Mouse (Mus musculus): ENCODE results near the gene Tmem190. TPM values are rescaled to one million over a fixed set of nuclear protein-coding genes. Genes with fewer than 3 reads are reported as not detected.

The Tmem190 gene
- polyA plus RNA-seq, 1 experiment from 2014 or later = 0.41 TPM

DNA sequence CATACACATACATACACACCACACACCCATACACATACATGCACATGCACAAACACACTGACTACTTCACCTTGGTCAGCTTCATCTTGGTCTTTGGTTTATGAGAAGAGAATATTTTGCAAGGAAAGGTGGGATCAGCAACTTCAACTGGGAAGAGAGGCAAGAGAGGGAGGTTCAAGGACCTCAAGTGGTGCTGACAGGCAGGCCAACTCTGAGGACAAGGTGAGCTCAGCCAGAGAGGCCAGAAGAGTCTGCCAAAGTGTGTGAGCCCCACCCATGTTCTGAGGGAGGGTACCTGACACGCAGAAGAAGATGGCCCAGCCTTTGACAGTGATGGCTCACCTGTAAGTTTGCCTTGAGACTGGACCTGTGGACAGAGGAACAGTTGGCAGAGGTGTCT lies 23.1 kb upstream of the Tmem190 start:
- no peak for DNase-seq (ENCODE audit: low spot score)
- no peaks in the 10 kb centered on the region for H3K4me1 ChIP-seq (ENCODE audit: control insufficient read depth, insufficient read depth, low read length)
- H3K4me3 ChIP-seq (ENCODE audit: low read depth, low read length) = no peak overlapping the region
- H3K9ac ChIP-seq (ENCODE audit: low read length) = no peak overlapping the region
- no peak overlapping the region for H3K27ac ChIP-seq (replicated peaks; ENCODE audit: low read depth, low read length)
- 41% methylated on average over 1 of the region's 1 CpGs for WGBS
- H3K27me3 ChIP-seq (ENCODE audit: control insufficient read depth, insufficient read depth, low read length) = no peaks in the 10 kb centered on the region
- ATAC-seq (ENCODE audit: insufficient number of reproducible peaks, low FRiP score, low TSS enrichment, low read depth) = no peak
- no peaks in the 10 kb centered on the region for H3K36me3 ChIP-seq (ENCODE audit: control insufficient read depth, insufficient read depth, low read length)
- no peaks in the 10 kb centered on the region for H3K9me3 ChIP-seq (ENCODE audit: control insufficient read depth, low read length)
- H3K4me2 ChIP-seq (ENCODE audit: low read depth, severe bottlenecking) = no peak overlapping the region

DNA sequence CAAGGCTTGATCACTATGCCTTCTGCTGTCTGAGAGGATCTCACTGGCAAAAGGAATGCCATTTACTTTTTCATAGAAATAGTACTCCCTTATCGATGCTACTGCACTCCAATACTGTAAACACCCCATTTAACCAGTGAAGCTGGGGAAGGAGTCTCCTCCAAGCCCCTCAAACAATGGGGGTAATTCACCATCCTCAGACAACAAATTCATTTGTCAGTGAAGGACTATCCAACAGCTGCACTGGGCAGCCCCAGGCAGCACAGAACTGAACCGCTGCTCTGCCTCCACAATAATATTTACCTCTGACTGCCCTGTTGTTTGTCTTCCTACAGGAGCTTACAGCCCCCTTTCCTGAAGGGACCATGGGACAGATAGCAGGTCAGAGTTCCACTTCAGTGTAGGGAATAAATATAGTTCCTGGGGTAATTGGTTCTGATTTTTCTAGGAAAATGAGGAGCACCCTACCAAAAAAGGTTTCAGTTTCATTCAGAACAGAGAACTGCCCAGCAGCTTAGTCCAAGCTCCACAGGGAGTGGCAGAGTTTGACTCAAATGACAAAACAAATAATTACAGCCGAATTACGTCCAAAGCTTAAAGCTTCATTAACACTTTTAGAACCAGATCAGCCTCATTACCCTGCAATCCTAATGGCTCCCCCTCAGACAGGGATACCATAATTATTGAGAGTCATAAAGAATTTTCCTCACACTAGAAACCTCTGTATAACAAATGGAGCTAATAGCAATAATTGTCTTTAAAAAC lies 17.6 kb upstream of the Tmem190 start:
- H3K9ac ChIP-seq (ENCODE audit: low read length) = no peak overlapping the region
- H3K27me3 ChIP-seq (ENCODE audit: control insufficient read depth, insufficient read depth, low read length) = no peaks in the 10 kb centered on the region
- H3K4me3 ChIP-seq (ENCODE audit: low read depth, low read length) = no peak overlapping the region
- H3K27ac ChIP-seq (replicated peaks; ENCODE audit: low read depth, low read length) = no peak overlapping the region
- H3K9me3 ChIP-seq (ENCODE audit: control insufficient read depth, low read length) = no peaks in the 10 kb centered on the region
- no peak for DNase-seq (ENCODE audit: low spot score)
- no peaks in the 10 kb centered on the region for H3K36me3 ChIP-seq (ENCODE audit: control insufficient read depth, insufficient read depth, low read length)
- ATAC-seq (ENCODE audit: insufficient number of reproducible peaks, low FRiP score, low TSS enrichment, low read depth) = no peak
- no peak overlapping the region for H3K4me2 ChIP-seq (ENCODE audit: low read depth, severe bottlenecking)
- WGBS = 27% methylated on average over 4 of the region's 4 CpGs
- no peaks in the 10 kb centered on the region for H3K4me1 ChIP-seq (ENCODE audit: control insufficient read depth, insufficient read depth, low read length)

DNA sequence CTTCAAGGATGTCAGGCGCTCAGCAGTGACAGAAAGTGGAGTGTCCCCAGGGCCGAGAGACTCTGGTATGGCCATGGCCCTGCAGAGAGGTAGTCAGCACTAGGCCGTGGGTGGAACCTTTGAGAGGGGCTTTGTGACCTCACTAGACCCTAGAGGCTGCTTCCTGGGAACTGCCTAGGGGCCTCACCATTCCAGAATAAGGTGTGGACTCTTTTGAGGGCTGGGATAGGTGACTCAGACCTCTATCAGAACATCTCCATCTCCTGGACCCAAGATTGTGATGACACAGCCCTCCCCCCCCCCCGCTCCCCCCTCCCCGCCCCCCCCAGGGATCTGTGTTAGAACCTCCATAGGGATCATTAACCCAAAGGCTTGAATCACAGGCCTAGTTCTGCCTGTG lies 11.5 kb upstream of the Tmem190 start, which contains the start of gene Fam71e2:
Fam71e2 (minus strand) TSS at position 101 of the 400 bp plus-strand sequence.
- Histone ChIP-seq H3K4me3 (ENCODE audit: low read depth, low read length) (no peak within 1 kb of the TSS), H3K27ac (replicated peaks; ENCODE audit: low read depth, low read length) (no peak within 1 kb of the TSS), H3K36me3 (ENCODE audit: control insufficient read depth, insufficient read depth, low read length) (no peaks in the 10 kb centered on the region), H3K9me3 (ENCODE audit: control insufficient read depth, low read length) (no peaks in the 10 kb centered on the region; the same call in 1 of the 2 replicates), H3K4me1 (ENCODE audit: control insufficient read depth, insufficient read depth, low read length) (no peaks in the 10 kb centered on the region), H3K9ac (ENCODE audit: low read length) (no peak within 1 kb of the TSS), H3K4me2 (ENCODE audit: low read depth, severe bottlenecking) (no peak within 1 kb of the TSS), H3K27me3 (ENCODE audit: control insufficient read depth, insufficient read depth, low read length) (peaks cover 8% of the 10 kb centered on the region)
- DNase-seq (ENCODE audit: low spot score) (no peak), ATAC-seq (ENCODE audit: insufficient number of reproducible peaks, low FRiP score, low TSS enrichment, low read depth) (no peak)
- WGBS = 84% methylated on average over 5 of the region's 5 CpGs

DNA sequence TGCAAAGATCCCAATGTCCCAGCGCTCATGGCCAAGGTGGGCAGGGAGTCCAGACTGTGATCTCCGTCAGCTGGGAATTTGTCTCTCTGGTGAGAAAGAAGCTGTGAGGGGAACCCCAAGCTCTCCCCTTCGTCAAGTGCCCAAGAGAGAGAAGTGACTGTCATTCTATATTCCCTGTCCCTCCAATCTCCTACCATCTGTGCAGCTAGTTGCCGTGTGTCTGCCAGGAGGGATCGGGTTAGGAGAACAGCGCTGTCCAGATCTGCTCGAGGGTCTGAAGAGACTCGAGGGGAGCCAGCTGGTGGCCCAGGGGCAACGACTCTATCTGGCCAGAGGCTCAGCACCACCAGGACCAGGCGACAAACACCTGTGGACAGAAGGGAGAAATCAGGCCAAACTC lies 6.6 kb upstream of the Tmem190 start:
- Histone ChIP-seq H3K36me3 (ENCODE audit: control insufficient read depth, insufficient read depth, low read length) (no peaks in the 10 kb centered on the region), H3K4me2 (ENCODE audit: low read depth, severe bottlenecking) (no peak overlapping the region), H3K4me1 (ENCODE audit: control insufficient read depth, insufficient read depth, low read length) (peaks cover 10% of the 10 kb centered on the region; the same call in 1 of the 2 replicates), H3K27me3 (ENCODE audit: control insufficient read depth, insufficient read depth, low read length) (peaks cover 35% of the 10 kb centered on the region), H3K9ac (ENCODE audit: low read length) (no peak overlapping the region), H3K4me3 (ENCODE audit: low read depth, low read length) (no peak overlapping the region), H3K9me3 (ENCODE audit: control insufficient read depth, low read length) (no peaks in the 10 kb centered on the region; the same call in 1 of the 2 replicates), H3K27ac (replicated peaks; ENCODE audit: low read depth, low read length) (no peak overlapping the region)
- 52% methylated on average over 10 of the region's 10 CpGs for WGBS
- no peak for ATAC-seq (ENCODE audit: insufficient number of reproducible peaks, low FRiP score, low TSS enrichment, low read depth)
- DNase-seq (ENCODE audit: low spot score) = no peak

DNA sequence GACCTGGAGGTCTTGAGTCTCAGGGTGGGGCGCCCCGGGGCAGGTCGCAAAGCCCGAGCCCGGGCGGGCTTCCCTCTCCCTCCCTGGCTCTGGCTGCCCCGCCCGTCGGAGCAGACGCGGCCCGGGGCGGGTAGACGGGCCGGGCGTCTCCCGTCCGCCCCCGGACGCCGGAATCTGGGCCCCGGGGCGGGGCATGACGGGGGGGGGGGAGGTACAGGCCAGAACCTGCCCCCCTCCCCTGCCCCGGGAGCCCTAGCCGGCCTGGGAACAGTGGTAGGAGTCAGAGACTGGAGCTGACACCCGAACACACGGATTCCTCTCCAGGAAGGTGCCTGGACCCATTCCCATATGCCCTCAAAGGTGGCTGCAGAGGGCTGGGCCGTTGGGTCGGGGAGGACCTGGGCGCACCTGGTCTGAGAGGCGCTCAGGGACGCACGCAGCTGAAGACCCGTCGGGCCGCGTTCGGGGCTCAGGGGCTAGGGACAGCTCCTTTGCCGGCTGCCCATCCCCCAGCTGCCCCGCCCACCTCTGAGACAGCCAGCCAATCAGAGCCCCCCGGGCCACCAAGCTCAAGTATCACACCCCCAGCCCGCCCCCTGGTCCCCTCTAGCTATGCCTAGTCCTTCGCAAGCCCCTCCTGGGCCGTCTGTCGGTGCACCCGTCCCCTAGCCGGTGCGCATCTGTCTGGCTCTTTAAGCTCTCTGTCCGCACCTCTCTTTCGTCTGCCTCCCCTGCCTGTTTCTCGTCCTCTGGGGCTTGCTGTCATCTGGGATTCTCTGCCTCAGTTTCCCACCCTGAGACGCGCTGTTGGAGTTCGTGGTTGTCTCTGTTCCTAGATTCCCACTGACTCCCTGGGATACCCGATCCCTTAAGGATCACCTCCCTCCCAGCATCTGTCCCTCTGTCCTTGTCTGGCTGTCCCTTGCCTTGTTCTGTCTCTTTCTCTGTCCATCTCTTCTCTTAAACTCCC lies 5.6 kb upstream of the Tmem190 start:
- H3K27me3 ChIP-seq (ENCODE audit: control insufficient read depth, insufficient read depth, low read length) = peaks cover 35% of the 10 kb centered on the region
- no peaks in the 10 kb centered on the region for H3K36me3 ChIP-seq (ENCODE audit: control insufficient read depth, insufficient read depth, low read length)
- no peak overlapping the region for H3K9ac ChIP-seq (ENCODE audit: low read length)
- ATAC-seq (ENCODE audit: insufficient number of reproducible peaks, low FRiP score, low TSS enrichment, low read depth) = peak; percentile 78
- peak; percentile 87 for DNase-seq (ENCODE audit: low spot score)
- H3K27ac ChIP-seq (replicated peaks; ENCODE audit: low read depth, low read length) = no peak overlapping the region
- peak overlapping the region; percentile 16 for H3K4me3 ChIP-seq (ENCODE audit: low read depth, low read length)
- H3K9me3 ChIP-seq (ENCODE audit: control insufficient read depth, low read length) = no peaks in the 10 kb centered on the region; the same call in 1 of the 2 replicates
- peak overlapping the region; percentile 30 for H3K4me2 ChIP-seq (ENCODE audit: low read depth, severe bottlenecking)
- H3K4me1 ChIP-seq (ENCODE audit: control insufficient read depth, insufficient read depth, low read length) = peaks cover 13% of the 10 kb centered on the region; the same call in 1 of the 2 replicates
- WGBS = under 1% methylated on average over 30 of the region's 56 CpGs

DNA sequence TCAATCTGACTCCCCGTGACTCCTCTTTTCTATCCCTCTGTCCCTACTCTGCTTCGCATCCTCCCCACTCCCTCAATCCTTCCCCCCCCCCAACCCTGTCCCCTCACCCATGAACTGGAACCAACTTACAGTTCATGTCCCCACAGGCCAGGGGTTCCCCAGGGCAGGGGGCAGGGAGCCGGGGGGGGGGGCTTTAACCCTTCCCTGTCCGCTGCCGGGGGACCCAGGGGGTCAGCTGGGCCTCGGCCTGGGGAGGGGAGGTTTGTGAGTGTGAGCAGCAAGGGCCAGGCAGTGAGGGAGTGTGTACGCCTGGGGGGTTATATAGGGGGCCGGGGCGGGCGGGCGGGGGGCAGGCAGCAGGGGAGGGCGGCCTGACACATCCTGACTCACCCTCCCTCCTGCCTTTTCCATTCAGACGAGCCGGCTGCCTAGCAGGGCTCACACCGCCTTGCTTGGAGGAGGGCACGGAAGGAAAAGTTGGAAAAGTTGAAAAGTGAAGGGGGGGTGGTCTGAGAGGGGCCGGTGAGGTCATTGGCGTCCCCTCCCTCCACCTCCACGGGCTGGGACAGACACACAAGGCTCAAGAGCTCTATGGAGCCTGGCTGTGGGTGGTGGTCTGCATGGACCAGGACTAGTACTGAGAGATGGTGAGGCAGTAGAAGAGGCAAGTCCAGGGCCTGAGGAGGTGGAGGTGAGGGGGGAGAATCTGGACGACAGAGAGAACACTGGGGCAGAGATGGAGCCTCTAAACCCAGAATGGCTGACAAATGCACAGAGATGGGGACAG lies 4.7 kb upstream of the Tmem190 start:
- H3K4me3 ChIP-seq (ENCODE audit: low read depth, low read length) = peak overlapping the region; percentile 16
- peak overlapping the region; percentile 30; the same call in 1 of the 2 replicates for H3K4me2 ChIP-seq (ENCODE audit: low read depth, severe bottlenecking)
- ATAC-seq (ENCODE audit: insufficient number of reproducible peaks, low FRiP score, low TSS enrichment, low read depth) (peak; percentile 28; the same call in 1 of the 2 replicates), DNase-seq (ENCODE audit: low spot score) (no peak)
- no peaks in the 10 kb centered on the region; the same call in 1 of the 2 replicates for H3K9me3 ChIP-seq (ENCODE audit: control insufficient read depth, low read length)
- peaks cover 13% of the 10 kb centered on the region; the same call in 1 of the 2 replicates for H3K4me1 ChIP-seq (ENCODE audit: control insufficient read depth, insufficient read depth, low read length)
- 6% methylated on average over 20 of the region's 20 CpGs for WGBS
- peaks cover 35% of the 10 kb centered on the region for H3K27me3 ChIP-seq (ENCODE audit: control insufficient read depth, insufficient read depth, low read length)
- H3K36me3 ChIP-seq (ENCODE audit: control insufficient read depth, insufficient read depth, low read length) = no peaks in the 10 kb centered on the region
- H3K27ac ChIP-seq (replicated peaks; ENCODE audit: low read depth, low read length) = no peak overlapping the region
- no peak overlapping the region for H3K9ac ChIP-seq (ENCODE audit: low read length)

DNA sequence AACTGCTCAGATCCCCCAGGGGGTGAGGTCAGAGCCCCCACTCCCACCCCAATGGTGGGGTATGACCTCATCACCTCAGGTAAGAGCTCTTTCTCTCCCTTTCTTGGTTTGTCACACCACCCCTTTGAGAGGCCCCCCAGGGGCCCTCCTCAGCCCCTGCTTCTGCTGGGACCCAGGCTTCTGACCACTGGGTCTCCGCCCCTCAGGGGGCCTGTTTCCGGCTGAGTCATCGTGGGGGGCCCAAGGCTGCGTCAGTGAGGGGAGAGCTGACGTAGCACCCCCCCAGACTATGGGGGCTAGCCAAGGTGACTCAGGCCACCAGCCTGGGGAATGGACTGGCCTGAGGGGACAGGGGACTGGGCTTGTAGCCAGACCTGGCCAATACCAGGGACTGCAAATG lies 2.8 kb upstream of the Tmem190 start:
- DNase-seq (ENCODE audit: low spot score) (no peak), ATAC-seq (ENCODE audit: insufficient number of reproducible peaks, low FRiP score, low TSS enrichment, low read depth) (no peak)
- Histone ChIP-seq H3K4me3 (ENCODE audit: low read depth, low read length) (no peak overlapping the region), H3K4me2 (ENCODE audit: low read depth, severe bottlenecking) (no peak overlapping the region), H3K9ac (ENCODE audit: low read length) (no peak overlapping the region), H3K4me1 (ENCODE audit: control insufficient read depth, insufficient read depth, low read length) (peaks cover 13% of the 10 kb centered on the region; the same call in 1 of the 2 replicates), H3K9me3 (ENCODE audit: control insufficient read depth, low read length) (no peaks in the 10 kb centered on the region), H3K27me3 (ENCODE audit: control insufficient read depth, insufficient read depth, low read length) (peaks cover 35% of the 10 kb centered on the region), H3K36me3 (ENCODE audit: control insufficient read depth, insufficient read depth, low read length) (no peaks in the 10 kb centered on the region), H3K27ac (replicated peaks; ENCODE audit: low read depth, low read length) (no peak overlapping the region)
- 52% methylated on average over 5 of the region's 5 CpGs for WGBS
